Mouse (Mus musculus): ENCODE measurements at regions not wholly inside any gene's neighbourhood (a gene's known extent, or its start where the extent isn't known, plus 50 kb on each side); places are given as distances from the start of the nearest gene placed in this dataset.
"Not testable (repeated sequence)": the region's sequence is repeated elsewhere in the genome, so short reads cannot be mapped to it uniquely, and the experiment has no call there.

- no peak for DNase-seq
These were observed 53.3 kb downstream of the Kif2b start for GRCm38 (mm10) chr11:91524019-91524418.

GRCm38 (mm10) chr11:91479236-91479635 is 98.1 kb downstream of the Kif2b start:
- no peak for DNase-seq

GRCm38 (mm10) chr11:91463578-91464401 is 113.6 kb downstream of the Kif2b start:
- DNase-seq = no peak

GRCm38 (mm10) chr11:91461946-91462345 is 115.4 kb downstream of the Kif2b start:
- DNase-seq = no peak

GRCm38 (mm10) chr11:91442361-91442760 is 135.0 kb downstream of the Kif2b start:
- no peak for DNase-seq

- DNase-seq = no peak
These were observed 145.2 kb downstream of the Kif2b start for GRCm38 (mm10) chr11:91432195-91432594.

- no peak for DNase-seq
These were observed 150.6 kb downstream of the Kif2b start for GRCm38 (mm10) chr11:91426731-91427130.

- DNase-seq = no peak
These were observed 190.2 kb downstream of the Kif2b start for GRCm38 (mm10) chr11:91387172-91387571.

GRCm38 (mm10) chr11:91357029-91357428 is 220.3 kb downstream of the Kif2b start:
- peak in 1 of 2 experiments; percentile 4 for DNase-seq

GRCm38 (mm10) chr11:91342629-91343028 is 234.7 kb downstream of the Kif2b start:
- DNase-seq = no peak

- DNase-seq = no peak
These were observed 244.3 kb downstream of the Kif2b start for GRCm38 (mm10) chr11:91333056-91333455.

GRCm38 (mm10) chr11:91327543-91327942 is 249.8 kb downstream of the Kif2b start:
- DNase-seq = no peak

- no peak for DNase-seq
These were observed 267.1 kb downstream of the Kif2b start for GRCm38 (mm10) chr11:91310212-91310742.

- peak in 1 of 2 experiments; percentile 1 for DNase-seq
These were observed 287.9 kb downstream of the Kif2b start for GRCm38 (mm10) chr11:91289194-91290123.

- DNase-seq = no peak
These were observed 291.0 kb downstream of the Kif2b start for GRCm38 (mm10) chr11:91286376-91286775.

GRCm38 (mm10) chr11:91262216-91262615 is 315.1 kb downstream of the Kif2b start:
- DNase-seq = no peak

- not testable (repeated sequence) for DNase-seq
These were observed 335.3 kb downstream of the Kif2b start for GRCm38 (mm10) chr11:91242061-91242460.

- no peak for DNase-seq
These were observed 361.2 kb downstream of the Kif2b start for GRCm38 (mm10) chr11:91216158-91216557.

- no peak for DNase-seq
These were observed 364.3 kb downstream of the Kif2b start for GRCm38 (mm10) chr11:91213104-91213503.

- DNase-seq = no peak
These were observed 370.9 kb downstream of the Kif2b start for GRCm38 (mm10) chr11:91206470-91206869.

- DNase-seq = no peak
These were observed 372.9 kb downstream of the Kif2b start for GRCm38 (mm10) chr11:91204416-91204815.

GRCm38 (mm10) chr11:91196841-91197240 is 380.5 kb downstream of the Kif2b start:
- DNase-seq = no peak

GRCm38 (mm10) chr11:91196351-91196750 is 381.0 kb downstream of the Kif2b start:
- no peak for DNase-seq
